Mouse (Mus musculus) frontal cortex, postnatal 14 days (tissue): ENCODE data around the gene Trim54.

Experiments used
- DNase-seq, 2 experiments: peaks; one replicate each; pipeline ENCODE4 v3.0.0; 2022; ENCODE audit warnings: low spot score in 2 of 2

Trim54 gene

DNA sequence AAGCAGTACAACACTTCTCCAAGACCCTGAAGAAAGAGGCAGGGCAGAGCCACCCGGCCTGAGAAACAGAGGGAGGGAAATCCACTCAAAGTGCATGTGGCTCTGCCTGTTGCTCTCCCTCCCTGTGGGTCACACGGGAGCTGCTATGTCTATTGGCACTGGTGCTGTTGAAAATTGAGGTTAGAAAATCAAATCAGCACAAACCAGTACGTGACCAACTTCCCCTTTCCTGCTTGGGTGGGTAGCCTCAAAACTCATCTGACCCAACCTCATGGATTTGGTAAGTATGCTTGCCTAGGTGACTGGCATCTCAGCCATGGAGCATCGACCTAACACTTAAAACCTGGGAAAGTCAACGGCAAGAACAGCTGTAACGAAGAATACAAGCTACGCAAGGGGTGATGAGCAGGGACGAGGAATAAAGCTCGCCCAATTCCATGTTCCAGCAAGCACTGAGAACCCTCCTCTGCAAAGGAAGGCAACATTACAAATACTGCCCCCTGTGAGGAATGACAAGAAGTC is 10.6 kb upstream of the Trim54 start, which contains the start of gene Dnajc5g:
Gene Dnajc5g (plus strand): TSS at position 472 of the 522 bp plus-strand sequence.
- DNase-seq: no peak

DNA sequence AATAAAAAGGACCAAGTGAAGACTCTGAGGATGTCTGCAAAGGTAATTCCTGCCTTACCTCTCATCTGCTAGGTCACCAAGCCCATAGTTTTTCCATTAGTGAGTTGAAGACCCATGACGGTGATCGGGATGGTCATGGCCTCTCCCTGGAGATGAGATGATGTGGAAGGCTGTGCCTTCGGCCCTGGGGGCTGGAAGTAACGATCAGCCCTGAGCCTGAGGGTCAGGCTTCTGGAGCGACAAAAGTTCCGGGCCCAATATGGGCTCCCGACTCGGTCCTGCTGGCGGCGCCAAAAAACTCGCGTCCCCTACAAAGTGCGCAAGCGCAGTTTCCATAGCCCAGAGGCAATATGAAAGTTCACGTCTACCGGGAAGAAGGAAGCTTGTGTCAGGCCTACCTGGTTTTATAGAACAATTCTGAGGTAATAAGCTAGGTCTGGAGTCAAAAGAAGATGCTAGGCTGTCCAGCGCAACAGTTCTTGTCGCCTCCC is 8.5 kb upstream of the Trim54 start, which contains the start of gene Slc30a3:
Gene Slc30a3 (minus strand): TSS at position 238 of the 491 bp plus-strand sequence.
- no peak for DNase-seq

DNA sequence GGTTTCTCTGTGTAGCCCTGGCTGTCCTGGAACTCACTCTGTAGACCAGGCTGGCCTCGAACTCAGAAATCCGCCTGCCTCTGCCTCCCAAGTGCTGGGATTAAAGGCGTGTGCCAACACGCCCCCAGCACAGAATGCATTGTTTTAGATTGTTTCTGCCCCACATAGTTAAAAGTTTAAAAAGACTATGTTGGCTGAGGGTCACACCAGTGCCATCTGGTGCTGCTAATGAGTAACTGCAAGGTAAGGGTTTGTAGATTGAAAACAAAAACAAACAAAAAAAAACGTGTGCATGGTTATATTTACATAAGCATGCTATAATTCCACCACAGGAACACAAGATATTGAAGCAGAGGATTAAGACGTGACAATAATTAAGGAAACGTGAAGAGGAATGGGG is 5.7 kb upstream of the Trim54 start:
- DNase-seq: no peak

DNA sequence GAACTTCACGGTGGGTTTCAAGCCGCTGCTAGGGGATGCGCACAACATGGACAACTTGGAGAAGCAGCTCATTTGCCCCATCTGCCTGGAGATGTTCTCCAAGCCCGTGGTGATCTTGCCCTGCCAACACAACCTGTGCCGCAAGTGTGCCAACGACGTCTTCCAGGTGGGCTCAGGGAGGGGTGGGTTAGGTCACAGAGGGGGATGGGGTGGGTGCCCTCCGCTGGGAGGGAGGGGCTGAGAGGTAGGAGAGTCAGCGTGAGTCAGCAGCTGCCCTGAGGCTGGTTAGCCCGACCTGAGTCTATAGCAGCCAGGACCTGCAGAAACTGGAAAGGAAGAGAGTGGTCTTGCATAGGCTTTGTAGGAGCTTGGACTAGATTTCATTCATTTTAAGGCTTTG is 400 bp downstream of the Trim54 start:
- DNase-seq: no peak

DNA sequence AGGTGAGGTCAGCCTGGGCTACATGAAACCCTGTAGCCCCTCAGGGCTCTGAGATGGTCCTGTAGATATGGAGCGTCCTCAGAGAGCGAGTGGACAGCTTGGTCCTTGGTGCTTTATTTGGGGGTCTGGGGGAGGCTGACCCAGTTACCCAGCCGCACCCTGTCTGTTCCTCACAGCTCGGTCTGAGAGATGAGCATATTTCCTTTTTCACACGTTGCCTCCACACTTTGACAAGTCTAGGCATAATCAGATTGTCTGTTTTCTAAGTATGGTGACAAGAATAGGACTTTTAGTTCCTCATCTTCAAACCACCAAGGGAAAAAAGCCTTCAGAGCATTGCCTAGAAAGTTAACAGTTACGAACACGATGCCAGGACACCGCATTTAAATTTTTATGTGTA is 4.6 kb downstream of the Trim54 start:
- no peak for DNase-seq

DNA sequence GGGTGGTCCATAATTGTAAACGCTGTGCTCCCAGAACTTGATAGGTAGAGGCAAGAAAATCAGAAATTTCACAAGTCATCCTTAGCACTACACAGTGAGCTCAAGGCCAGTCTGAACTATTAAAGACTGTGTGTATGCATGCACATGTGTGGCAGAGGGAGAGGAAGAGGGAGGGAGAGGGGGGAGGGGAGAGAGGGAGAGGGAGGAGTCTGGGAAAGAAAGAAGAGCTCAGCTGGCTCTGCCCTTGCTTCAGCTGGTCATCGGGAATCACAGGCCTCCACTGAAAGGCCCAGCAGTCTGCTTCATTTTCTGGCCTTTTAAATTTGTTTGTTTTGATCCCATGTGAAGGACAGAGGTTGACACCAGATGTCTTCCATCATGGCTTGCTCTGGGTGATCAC is 7.0 kb downstream of the Trim54 start:
- no peak for DNase-seq

DNA sequence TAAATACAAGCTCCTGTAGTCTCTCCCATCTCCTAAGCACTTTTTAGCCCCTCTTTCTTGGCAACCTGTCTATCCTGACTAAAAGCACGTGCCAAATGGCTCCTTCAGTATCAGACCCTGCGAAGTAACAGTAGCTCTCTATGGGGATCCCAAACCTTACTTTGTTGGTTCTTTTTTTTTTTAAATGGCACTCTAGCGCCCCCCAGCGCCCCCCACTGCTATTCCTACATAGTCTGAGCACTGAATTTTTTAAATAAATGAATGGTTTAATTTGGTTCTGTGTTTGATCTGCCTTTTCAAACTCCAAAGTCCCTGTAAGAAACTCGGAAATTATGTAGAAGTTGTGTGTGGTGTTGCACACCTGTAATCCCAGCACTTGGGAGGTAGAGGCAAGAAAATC is 9.5 kb downstream of the Trim54 start:
- DNase-seq: no peak

DNA sequence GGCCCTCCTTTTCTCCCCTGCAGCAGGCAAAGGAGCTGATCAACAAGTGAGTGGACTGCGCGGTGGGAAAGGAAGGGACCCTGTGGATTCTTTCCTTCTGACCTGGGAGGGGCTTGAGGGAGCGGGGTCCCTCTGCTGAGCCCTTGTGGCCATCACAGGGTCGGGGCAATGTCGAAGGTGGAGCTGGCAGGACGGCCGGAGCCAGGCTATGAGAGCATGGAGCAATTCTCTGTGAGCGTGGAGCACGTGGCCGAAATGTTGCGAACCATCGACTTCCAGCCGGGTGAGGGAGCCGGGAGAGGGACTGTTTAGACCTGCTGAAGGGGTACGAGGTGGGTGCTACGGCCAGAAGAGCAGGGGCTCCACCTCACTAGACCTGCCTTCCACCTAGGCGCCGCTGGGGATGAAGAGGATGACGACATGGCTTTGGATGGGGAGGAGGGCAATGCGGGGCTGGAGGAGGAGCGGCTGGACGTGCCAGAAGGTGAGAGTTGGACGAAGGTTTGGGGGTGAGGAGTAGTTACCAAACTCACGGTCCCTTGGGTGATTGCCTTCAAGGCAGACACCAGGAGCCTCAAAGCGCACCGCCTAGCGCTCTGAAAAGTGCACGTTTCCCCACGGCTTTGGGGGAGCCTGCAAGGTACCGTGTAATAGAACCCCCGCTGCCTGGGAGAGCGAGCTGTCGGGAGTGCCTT is 20.4 kb downstream of the Trim54 start:
- no peak for DNase-seq

DNA sequence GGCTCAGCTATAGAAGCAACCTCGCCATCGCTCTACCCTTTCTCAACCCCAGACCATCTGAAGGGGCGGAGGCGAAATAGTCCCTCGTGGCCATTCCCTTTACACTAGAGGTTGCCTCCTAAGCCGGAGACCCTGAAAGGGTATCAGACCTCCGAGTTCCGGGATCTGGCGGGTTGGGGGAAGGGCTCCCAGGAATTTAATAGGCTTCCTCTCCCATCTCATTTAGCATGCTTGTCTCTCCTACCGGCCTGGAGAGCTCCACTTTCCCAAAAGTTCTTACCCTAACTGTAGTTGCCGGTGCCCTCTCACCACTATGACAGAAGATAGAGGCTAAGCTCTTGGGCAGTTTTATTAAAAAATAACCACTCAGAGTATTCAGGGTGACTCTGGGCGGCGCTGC is 21.1 kb downstream of the Trim54 start:
- DNase-seq: no peak

DNA sequence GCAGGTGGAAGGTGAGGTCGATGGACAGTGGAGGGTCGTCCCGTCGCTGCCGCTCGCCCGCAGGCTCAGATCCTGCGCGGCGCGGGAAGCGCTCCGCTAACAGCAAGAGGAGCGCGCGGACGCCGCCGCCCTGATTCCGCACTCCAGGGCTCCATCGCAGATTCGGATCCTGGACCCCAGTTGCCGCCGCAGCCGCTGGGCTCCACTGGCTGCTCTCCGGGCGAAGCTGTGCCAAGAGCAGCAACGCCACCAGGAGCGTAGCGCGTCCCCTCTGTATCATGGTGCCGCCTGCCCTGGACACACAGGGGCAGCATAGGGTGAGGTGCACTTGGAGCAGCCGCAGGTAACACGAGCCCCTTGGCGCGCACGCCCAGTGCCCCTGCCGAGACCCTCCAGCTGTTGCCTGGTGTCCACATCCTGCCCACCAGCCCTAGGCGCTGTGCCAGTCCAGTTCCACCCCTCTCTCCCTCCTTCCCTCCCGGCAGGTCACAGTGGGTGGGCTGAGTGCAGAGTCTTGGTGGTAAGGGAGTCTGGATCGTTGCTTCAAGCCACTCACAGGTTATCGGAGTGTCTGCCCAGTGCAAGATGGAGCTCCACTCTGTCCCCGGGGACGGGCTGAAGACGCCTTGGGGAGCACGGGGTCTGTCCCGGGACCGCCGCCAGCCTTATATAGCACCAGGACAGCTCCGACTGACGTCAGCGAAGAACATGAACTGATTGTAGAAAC is 21.9 kb downstream of the Trim54 start, which contains the start of gene Ucn:
Gene Ucn (minus strand): TSS at position 589 of the 727 bp plus-strand sequence.
- DNase-seq: no peak

DNA sequence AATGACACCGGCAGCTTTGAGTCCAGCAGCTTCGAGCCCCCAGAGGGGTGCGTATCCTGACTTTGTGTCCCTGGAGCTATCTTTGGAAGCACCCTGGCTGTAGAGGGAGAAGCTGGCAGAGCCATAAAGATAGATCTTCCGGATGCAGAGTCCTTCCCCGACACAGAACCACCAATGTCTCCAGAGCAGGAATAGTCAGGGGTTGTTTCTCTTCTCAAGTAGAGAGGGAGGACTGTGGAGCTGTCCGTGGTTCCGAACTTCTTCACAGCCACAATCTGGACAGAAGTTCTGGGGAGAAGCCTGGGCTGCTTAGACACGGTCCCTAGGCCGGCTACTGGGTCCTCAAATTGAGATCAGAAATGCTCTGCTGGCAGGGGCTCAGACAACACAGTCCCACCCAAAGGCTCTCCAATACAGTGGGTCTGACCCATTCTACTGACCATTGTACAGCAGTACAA is 22.5 kb downstream of the Trim54 start:
- no peak for DNase-seq

DNA sequence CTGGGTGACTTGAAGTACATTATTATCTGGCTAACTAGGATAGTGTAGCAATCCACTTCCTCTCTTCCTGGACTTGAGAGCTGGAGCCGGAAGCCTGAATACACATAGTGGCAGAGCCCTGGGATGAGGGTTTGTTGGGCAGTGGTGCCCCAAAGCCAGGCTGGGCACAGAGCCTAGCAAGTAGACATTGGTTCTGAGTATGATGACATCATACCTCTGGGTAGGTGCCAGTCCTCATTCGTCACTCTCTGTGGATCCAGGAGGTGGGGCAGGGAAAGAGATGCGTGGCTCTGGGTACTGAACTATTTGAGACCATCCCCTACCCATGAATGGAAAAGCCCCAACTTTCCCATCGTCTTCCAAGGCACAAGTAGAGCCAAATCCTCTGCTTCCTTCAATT is 33.3 kb downstream of the Trim54 start:
- DNase-seq: no peak

DNA sequence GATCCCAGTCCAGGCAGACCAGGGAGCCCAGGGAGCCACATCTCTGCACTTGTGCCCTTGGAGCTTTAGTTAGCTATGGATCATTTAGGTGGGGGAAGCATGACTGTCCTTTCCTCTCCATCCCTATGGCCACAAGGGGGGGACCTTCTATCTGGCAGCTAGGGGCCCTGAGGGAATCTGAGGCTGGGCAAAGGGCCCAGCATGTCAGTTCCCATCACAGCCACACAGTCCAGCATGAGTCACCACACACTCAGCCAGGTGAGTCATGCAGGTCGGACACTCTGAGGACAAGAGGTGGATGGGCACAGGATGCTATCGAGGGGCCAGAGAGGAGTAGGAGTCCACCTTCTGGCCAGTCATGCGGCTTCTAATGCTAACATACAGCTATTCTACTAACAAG is 35.2 kb downstream of the Trim54 start:
- DNase-seq: no peak

DNA sequence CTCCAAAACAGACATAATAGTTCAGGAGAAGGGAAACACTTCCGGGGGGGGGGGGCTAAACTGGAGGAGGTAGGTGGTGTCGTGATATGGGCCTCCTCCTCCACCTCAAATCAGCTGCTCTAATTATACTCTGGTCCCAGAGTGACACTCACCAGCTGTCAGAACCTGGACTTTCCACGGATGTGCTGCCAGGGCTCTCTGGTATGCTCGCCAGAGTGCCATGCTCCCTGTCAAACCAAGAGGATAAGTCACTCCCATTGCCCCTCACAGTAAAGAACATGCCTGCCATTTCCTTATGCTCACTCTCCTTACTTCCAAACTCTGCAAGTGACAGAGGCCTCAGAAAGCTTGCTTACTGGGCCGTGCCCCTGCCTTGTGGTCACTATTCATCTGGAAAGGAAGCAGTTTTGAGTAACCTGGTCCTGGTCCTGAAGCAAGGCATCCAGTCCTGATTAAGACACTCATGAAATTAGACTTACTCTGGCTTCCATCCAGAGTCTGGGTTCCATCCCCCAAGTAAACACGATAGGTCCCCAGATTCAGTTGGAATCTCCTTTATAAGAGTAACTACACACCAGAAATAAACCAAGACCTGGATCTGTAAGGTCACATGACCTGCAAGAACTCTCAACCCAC is 37.1 kb downstream of the Trim54 start:
- DNase-seq: no peak

DNA sequence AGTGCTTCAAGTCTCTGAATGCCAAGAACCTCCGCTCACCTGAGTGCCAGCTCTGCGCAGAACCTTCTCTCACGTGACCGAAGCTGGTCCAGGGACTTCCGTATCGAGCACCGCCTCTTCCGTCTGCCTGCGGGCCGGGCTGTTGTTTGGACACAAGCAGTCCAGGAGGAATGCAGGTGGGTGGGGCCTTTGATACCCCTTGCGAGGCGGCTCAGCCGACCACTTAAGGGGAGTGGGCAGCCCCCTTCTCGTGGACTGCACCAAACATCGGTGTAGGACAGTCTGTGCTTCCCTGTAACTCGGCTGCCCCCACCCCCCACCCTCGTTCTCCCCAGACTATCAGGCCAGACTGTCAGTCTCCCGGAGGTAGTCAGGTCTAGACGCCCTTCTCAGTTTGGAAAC is 37.6 kb downstream of the Trim54 start, which contains the start of gene Mpv17:
Gene Mpv17 (minus strand): TSS at position 100 of the 402 bp plus-strand sequence.
- DNase-seq: peak; percentile 73 to 74

DNA sequence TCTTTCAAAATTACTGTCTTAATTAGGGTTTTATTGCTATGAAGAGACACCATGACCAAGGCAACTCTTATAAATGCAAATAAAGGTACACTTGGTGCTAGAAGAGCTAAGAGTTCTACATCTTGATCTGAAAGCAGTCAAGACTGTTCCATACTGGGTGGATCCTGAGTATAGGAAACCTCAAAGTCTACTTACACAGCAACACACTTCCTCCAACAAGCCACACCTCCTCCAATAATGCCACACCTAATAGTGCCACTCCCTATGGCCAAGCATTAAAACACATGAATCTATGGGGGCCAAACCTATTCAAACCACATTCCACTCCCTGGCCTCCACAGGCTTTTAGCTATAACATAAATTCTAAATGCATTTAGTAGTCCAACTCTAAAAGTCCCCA is 46.0 kb downstream of the Trim54 start:
- DNase-seq: no peak

DNA sequence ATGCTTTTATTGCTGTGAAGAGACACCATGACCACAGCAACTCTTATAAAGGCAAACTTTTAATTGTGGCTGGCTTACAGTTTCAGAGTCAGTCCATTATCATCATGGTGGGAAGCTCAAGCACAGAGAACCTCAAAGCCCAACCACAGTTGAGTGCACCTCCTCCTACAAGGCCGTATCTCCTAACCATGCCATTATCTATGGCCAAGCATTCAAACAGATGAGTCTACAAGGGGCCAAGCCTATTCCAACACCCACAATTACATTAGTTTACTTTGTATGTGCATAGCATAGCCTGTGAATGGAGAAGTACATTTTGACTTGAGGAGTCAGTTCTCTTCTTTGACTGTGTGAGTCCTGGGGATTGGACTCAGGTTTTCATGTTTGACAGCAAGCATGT is 48.4 kb downstream of the Trim54 start:
- DNase-seq: no peak

DNA sequence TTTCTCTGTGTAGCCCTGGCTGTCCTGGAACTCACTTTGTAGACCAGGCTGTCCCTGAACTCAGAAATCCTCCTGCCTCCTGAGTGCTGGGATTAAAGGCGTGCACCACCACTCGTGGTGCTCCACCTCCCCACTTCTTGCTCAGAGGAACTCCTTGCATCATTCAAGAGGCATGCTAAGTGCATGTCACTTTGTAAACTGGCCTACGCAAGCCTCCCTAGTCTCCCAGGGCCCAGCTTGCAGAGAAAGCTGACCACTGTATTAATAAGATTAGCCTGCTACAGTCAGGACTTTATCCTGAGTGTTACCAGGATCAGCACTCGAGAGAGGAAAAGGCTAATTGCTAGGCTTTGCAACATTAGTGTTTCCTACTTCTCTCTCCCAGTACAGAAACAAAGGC is 52.1 kb downstream of the Trim54 start:
- no peak for DNase-seq

DNA sequence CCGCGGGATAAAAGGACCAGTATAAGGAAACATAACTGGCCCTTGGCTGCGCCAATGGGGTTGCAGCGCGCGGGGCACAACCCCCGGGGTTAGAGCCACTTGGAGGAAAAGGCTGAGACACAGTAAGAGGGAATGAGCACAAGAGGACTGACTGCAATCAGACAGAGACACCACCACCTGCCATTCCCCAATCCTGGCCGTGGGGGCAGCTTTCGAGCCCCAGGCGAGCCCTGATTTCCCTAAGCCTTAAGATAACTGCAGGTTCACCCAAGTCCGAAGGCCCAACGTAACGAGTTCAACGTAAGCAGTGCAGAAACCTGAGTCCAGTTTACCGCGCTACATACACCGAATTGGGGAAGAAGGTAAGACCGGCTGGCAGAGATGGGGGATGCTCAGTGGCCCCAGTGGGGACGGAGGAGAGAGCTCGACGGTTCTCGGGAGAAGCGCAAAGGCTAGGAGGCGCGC is 62.8 kb downstream of the Trim54 start:
- peak in 1 of 2 experiments; percentile 37 for DNase-seq

DNA sequence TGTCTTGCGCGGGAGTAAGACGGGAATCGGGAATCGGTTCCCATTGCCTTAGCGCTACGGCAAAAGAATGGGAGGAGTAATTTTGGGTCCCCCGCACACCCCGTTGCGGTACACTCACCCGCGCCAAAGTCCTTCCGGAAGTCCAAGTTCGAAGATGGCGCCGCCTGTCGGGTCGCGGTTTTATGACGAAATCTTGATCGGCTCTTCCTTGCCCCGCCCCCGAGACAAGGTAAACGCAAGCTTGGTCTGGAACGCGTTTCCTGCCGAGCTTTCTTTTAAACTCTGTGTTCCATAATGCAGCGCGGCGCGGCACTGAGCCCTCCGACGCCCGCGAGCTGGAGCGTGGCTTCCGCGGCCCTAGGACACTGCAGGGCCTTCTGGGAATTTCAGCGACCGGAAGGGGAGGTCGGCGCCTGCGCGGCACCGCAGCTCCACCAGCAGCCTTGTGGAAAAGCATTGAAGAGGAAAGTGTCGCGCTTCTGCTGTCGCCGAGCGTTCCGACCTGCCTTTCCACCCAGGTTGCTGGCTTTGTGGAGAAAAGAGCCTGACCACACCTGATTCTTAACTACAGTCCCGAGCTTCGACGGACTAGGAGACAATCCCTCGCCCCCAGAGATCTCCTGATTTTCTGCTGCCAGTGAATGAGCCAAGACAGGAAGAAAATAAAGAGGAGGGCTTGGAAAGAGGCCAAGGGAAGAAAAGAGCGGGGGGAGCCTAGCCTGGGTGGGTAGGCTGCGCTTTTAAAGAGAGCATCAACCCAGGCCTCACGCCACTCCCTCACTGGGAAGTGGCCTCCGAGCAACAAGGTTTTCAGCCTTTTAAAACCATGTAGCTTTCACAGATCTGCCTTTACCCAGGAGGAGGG is 63.5 kb downstream of the Trim54 start, which contains the start of the genes Gm29609 and Gtf3c2:
Gene Gm29609 (minus strand): TSS at position 146 of the 865 bp plus-strand sequence.
Gene Gtf3c2 (minus strand): TSS at position 379 of the 865 bp plus-strand sequence.
- peak; percentile 94 to 95 for DNase-seq
